Mouse (Mus musculus) urinary bladder, postnatal 14 days (tissue): Measurements from ENCODE around the gene Nadsyn1.

Source experiments
- DNase-seq: peaks from one replicate; pipeline ENCODE4 v3.0.0; 2021; ENCODE audit warnings: low spot score

The Nadsyn1 gene

GRCm38 (mm10) chr7:143753990-143754715, 68.5 kb downstream of the Nadsyn1 start:
- DNase-seq: peak; percentile 68

GRCm38 (mm10) chr7:143752606-143753005, 70.0 kb downstream of the Nadsyn1 start:
- DNase-seq: no peak

- DNase-seq: no peak
These were observed 70.6 kb downstream of the Nadsyn1 start for GRCm38 (mm10) chr7:143752056-143752455.

- DNase-seq: no peak
These were observed 71.3 kb downstream of the Nadsyn1 start for GRCm38 (mm10) chr7:143751380-143751779.

GRCm38 (mm10) chr7:143749045-143749444, 73.6 kb downstream of the Nadsyn1 start:
- DNase-seq: no peak

- DNase-seq: peak; percentile 90
These were observed 74.4 kb downstream of the Nadsyn1 start for GRCm38 (mm10) chr7:143748041-143748868.
